In the genomic region with DNA sequence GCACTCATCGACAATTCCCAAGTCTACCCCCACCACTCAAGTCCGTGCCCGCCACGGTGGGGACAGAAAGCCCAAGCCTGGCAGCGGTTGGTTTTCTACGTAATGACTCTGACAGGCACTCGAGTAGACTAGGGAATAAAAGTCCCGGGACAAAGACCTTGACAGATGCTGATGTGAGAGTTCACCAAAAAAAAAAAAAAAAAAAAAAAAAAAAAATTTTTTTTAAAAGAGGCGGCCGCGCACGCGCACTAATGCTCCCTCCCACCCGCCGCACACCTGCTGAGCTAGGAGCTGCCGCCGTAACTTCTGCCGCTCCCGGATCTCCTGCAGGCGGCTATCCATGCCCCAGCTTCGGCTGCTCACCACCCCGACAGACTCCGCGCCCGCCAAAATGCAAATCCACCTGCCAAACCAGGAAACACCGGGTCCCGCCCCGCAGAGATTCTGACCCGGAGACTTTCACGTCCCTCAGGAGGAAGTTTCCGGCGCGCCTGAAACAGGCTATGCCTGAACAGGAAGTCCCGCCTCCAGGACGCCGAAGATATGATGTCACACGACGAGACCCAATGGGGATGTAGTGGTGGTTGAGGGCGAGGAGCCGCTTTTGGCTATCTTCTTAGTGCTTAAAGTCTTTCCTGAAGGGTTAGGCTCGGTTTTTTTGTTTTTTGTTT, we compare ENCODE assay signal across 8 mouse cellular contexts. TPM values are rescaled to one million over a fixed set of nuclear protein-coding genes. Genes with fewer than 3 reads are reported as not detected.
DNase-seq lines count a peak whose midpoint lies in the region; ATAC-seq lines count a peak whose summit lies in the region.

A gene (minus strand): TSS at position 623 of the 671 bp plus-strand sequence.

- peak; percentile 100 for ATAC-seq in inflammation-experienced regulatory T-cells, adult 6 months
- ATAC-seq in megakaryocyte-erythroid progenitor cell, adult 5-6 weeks (replicated peaks; ENCODE audit: low FRiP score, low TSS enrichment, poor library complexity, severe bottlenecking): peak; percentile 99

- DNase-seq in adrenal gland, adult (ENCODE audit: inconsistent age in 2 of 2, low spot score in 1 of 2): peak; percentile 96 to 98
- DNase-seq in embryo, embryonic 10.5 days (ENCODE audit: low spot score): peak; percentile 99
- DNase-seq in gastrocnemius, postnatal 14 days: peak; percentile 97
- peak; percentile 96 to 98 for DNase-seq in left cerebral cortex, postnatal 10 days (ENCODE audit: extremely low spot score in 1 of 2, low spot score in 2 of 2)
- DNase-seq in right cerebral cortex, postnatal 25 days: peak; percentile 94
- peak; percentile 90 to 96 for DNase-seq in urinary bladder, postnatal 4 days (ENCODE audit: low spot score in 2 of 2)

- intact Hi-C loops in gastrocnemius, postnatal 14 days (cut with DNase I; ENCODE audit: low total_unique reads): no loop called here
- intact Hi-C loops in left cerebral cortex, postnatal 10 days (cut with DNase I): loop anchor here (5.0 kb wide), 1 partner anchor 122 kb away; no protein-coding TSS in a partner anchor

RNA-seq across cellular contexts. Expression of the gene that starts here (rescaled TPM):
- 10 to 100 TPM in 1 of 2 experiments, 1 to 10 TPM in 1; 9.5 to 10.4 TPM for total RNA-seq in gastrocnemius, postnatal 14 days (2021)
- 10 to 100 TPM; 16.9 to 20.7 (median 17.7) TPM for polyA plus RNA-seq in inflammation-experienced regulatory T-cells, adult 6 months (2017; shearing (Covaris generic))
- total RNA-seq in left cerebral cortex, postnatal 10 days (2021): 10 to 100 TPM; 12.3 to 12.5 TPM
- 19.5 and 24.2 TPM in 2 replicates for total RNA-seq in megakaryocyte-erythroid progenitor cell, adult 5-6 weeks (2014; fragmentation: Nextera tagmentation)
- 33.0 and 42.4 TPM in 2 replicates for total RNA-seq in megakaryocyte-erythroid progenitor cell, adult 5-6 weeks (2017)

Comparison
In these comparisons a context has a peak if more than half of its experiments do, and no peak if none do; other contexts are left out.
1. Peak in every context shown above with its lines: DNase-seq and ATAC-seq.